Mouse (Mus musculus) heart, adult 2 months (tissue): ENCODE measurements around the gene Htr2a. TPM values are rescaled to one million over a fixed set of nuclear protein-coding genes. Genes with fewer than 3 reads are reported as not detected.

Experiments
- DNase-seq, 2 experiments: peaks; one replicate each; pipeline ENCODE4 v3.0.0; 2021
- H3K27ac ChIP-seq: fragments of 200-600 bp; 2 replicates; pipeline ENCODE4 v1.8.1; 2022
- H3K27me3 ChIP-seq: fragments of 200-500 bp; 2 replicates; pipeline ENCODE4 v1.6.1; 2012; ENCODE audit warnings: mild to moderate bottlenecking, low read length, inconsistent platforms, mixed read lengths; ENCODE audit not compliant: control insufficient read depth, insufficient read depth
- H3K36me3 ChIP-seq: fragments of 200-500 bp; 2 replicates; pipeline ENCODE4 v1.6.1; 2012; ENCODE audit warnings: low read length, inconsistent platforms; ENCODE audit not compliant: control insufficient read depth, insufficient read depth
- H3K4me1 ChIP-seq: fragments of 200-500 bp; 2 replicates; pipeline ENCODE4 v1.6.1; 2011; ENCODE audit warnings: low read length; ENCODE audit not compliant: control insufficient read depth, insufficient read depth
- H3K4me3 ChIP-seq: fragments of 200-600 bp; 2 replicates; pipeline ENCODE4 v1.8.1; 2022
- H3K79me2 ChIP-seq: fragments of 200-500 bp; replicated peaks from 2 replicates; pipeline ENCODE4 v1.6.1; 2012; ENCODE audit warnings: mild to moderate bottlenecking, inconsistent platforms, low read length, moderate library complexity, mixed read lengths; ENCODE audit not compliant: control insufficient read depth, insufficient read depth
- H3K9ac ChIP-seq: fragments of 200-500 bp; 2 replicates; pipeline ENCODE4 v1.6.1; 2012; ENCODE audit warnings: low read depth, mild to moderate bottlenecking, control low read depth, inconsistent platforms, low read length, mixed read lengths
- CTCF ChIP-seq: fragments of 200-600 bp; IDR thresholded peaks from 2 replicates; pipeline ENCODE4 v1.8.1; 2022; ENCODE audit warnings: antibody characterized with exemption, mild to moderate bottlenecking, moderate library complexity
- EP300 ChIP-seq: fragments of 200-500 bp; IDR thresholded peaks from 2 replicates; pipeline ENCODE4 v1.6.1; 2011; ENCODE audit warnings: low read depth, low read length, control low read depth; ENCODE audit not compliant: insufficient read depth
- POLR2A ChIP-seq: fragments of 200-500 bp; IDR thresholded peaks from 2 replicates; pipeline ENCODE4 v1.6.1; 2011; ENCODE audit warnings: mild to moderate bottlenecking, low read depth, low read length, control low read depth; ENCODE audit not compliant: insufficient read depth
- WGBS: fragments of 180-500 bp; shearing (Covaris S2); methylation state at CpG from one replicate; pipeline ENCODE4 v1.1.7; 2018; 5-methylcytosine and 5-hydroxymethylcytosine counted together
- intact Hi-C: fragments of 180-260 bp; cut with DNase I; formaldehyde crosslinking; loops from one replicate; pipeline ENCODE4 v1.15.1; 2025
- polyA plus RNA-seq: library from polyadenylated mRNA; depleted of rRNA; stranded (reverse); fragments of >200 nt; gene quantifications from 2 replicates; pipeline ENCODE4 v1.2.3, GENCODE M21; 2012
- total RNA-seq, 2 experiments: library from RNA; stranded (reverse); gene quantifications; 2 replicates each; pipeline ENCODE4 v1.2.3; 2021

Gene Htr2a
- total and polyA plus RNA-seq, 3 experiments: 0.33 to 0.77 (median 0.73) TPM

DNA sequence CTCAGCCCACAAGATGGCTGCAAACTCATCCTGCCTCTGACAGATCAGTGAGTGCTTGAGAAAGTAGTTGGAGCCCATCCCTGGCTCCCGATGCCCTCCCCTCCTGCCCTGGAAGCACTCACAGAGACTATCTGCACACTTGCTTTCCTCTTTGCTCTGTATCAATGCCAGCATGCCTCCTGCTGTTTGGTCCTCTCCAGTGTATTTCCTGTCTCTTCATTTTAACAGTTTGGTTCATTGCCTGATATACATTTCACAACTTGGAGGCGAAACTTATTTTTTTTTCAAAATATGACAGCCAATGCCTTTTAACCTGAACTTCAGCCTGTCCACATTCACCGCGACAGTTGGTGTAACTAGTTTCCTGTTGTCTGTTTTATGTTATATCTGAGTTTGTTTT, 11.0 kb downstream of the Htr2a start:
- 23% methylated on average over 4 of the region's 4 CpGs for WGBS
- TF ChIP-seq CTCF (no peak), POLR2A (no peak), EP300 (no peak)
- peaks cover 3% of the 10 kb centered on the region for H3K4me1 ChIP-seq
- no peak overlapping the region for H3K4me3 ChIP-seq
- no peak overlapping the region for H3K27ac ChIP-seq
- H3K9ac ChIP-seq: no peak overlapping the region
- 0 out of 2 replicates have a peak, but pooled peaks cover 1% of the 10 kb centered on the region for H3K79me2 ChIP-seq
- H3K27me3 ChIP-seq: no peaks in the 10 kb centered on the region
- no peak for DNase-seq
- intact Hi-C loops: no loop called here
- H3K36me3 ChIP-seq: no peaks in the 10 kb centered on the region; the same call in 1 of the 2 replicates

DNA sequence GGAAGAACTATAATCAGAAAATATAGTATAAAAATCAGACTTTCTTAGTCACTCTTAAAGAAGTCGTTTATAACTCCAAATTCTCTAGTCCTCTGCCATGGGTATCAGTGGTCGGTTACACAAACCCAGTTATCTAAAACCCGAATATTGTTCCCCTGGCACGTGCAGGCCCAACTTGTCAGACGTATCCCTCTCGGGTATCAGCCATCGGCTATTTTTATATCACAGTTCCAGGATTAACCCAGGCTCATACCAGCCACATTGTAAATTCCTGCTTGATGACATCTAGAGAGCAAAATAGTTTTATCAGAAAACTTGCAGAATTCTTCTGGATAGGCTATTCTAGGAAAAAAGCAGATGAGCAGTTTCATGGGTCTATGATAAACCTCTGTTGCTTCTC, 16.6 kb downstream of the Htr2a start:
- H3K27me3 ChIP-seq: no peaks in the 10 kb centered on the region
- peak in 1 of 2 experiments; percentile 46 for DNase-seq
- peak; percentile 59; the same call in 1 of the 2 replicates for TF ChIP-seq EP300
- TF ChIP-seq POLR2A: no peak
- no peak overlapping the region for H3K9ac ChIP-seq
- no peak overlapping the region for H3K4me3 ChIP-seq
- H3K79me2 ChIP-seq: 0 out of 2 replicates have a peak, but pooled peaks cover 1% of the 10 kb centered on the region
- peak overlapping the region; percentile 77 for H3K27ac ChIP-seq
- H3K36me3 ChIP-seq: no peaks in the 10 kb centered on the region; the same call in 1 of the 2 replicates
- no peaks in the 10 kb centered on the region; the same call in none of the 2 replicates for H3K4me1 ChIP-seq
- WGBS: 27% methylated on average over 7 of the region's 7 CpGs
- intact Hi-C loops: no loop called here

DNA sequence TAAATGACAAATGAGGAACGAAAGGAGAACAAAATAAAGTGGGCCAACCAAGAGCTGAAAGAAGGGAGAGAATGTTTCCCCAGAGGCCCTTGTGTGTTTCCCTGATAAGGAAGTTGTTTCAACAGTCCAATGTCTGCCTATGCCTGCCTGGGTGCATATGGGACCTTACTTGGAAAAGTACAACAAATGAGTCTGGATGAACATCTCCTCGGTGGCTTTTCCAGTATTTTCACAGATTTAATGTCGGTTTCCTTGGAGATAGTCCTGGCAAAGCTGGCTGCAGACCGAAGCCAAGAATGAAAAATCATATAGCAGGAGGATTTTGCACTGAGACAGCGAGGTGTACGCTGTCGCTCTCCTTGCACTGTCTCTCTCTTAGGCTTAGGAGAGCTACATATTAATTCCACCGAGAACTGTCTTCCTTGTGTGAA, 18.8 kb downstream of the Htr2a start:
- no peaks in the 10 kb centered on the region; the same call in none of the 2 replicates for H3K4me1 ChIP-seq
- TF ChIP-seq CTCF (no peak), EP300 (no peak), POLR2A (no peak)
- no peak overlapping the region for H3K27ac ChIP-seq
- no peak overlapping the region for H3K9ac ChIP-seq
- intact Hi-C loops: no loop called here
- H3K36me3 ChIP-seq: no peaks in the 10 kb centered on the region; the same call in 1 of the 2 replicates
- H3K4me3 ChIP-seq: no peak overlapping the region
- 55% methylated on average over 8 of the region's 8 CpGs for WGBS
- H3K27me3 ChIP-seq: no peaks in the 10 kb centered on the region
- DNase-seq: no peak
- no peaks in the 10 kb centered on the region for H3K79me2 ChIP-seq

DNA sequence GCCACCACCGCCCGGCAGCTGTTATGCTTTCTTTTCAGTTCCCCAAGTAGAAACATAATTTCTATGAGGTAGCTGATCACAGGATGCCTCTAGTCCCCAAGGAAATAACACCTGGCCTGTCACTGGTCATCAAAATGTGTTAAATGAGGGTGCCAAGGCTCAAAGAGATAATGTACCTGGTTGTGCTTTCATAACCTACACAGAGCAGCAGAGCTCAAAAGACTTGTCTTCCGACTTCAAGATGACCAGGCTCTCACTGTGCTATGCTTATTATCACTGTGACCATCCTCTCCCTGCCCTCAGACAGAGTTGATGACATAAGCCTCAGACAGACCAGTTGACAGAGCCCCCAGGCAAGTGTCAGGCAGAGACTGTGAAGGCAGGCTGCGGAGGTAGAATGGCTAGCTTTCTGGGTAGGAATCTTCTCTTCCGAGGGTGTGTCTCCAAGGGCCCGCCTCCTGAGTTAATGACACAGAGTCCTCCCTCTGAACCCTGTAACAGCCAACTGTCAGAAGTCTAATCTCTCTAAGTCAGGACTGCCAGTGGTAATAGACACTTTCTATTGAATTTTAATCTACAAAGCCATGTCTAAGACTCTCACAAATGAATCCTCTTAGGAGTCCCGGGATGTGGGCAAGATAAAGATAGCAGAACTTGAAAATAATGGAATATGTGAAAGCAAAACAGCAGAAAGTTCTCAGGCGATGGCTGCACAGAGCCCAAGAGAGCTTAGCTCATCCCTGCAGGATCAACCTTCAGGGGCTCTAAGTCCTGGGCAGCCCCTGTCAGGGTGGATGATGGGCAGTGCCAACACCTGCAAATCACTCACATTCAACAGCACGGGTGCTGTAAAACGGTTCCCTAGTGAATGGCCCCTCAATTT, 31.7 kb downstream of the Htr2a start:
- Histone ChIP-seq H3K4me1 (no peaks in the 10 kb centered on the region), H3K27ac (no peak overlapping the region), H3K36me3 (no peaks in the 10 kb centered on the region), H3K4me3 (no peak overlapping the region), H3K9ac (no peak overlapping the region), H3K27me3 (no peaks in the 10 kb centered on the region), H3K79me2 (no peaks in the 10 kb centered on the region)
- 76% methylated on average over 10 of the region's 10 CpGs for WGBS
- no peak for DNase-seq
- intact Hi-C loops: loop anchor here (2.0 kb wide), 1 partner anchor 34 kb away; no protein-coding TSS in a partner anchor
- TF ChIP-seq POLR2A (no peak), CTCF (no peak), EP300 (no peak)

DNA sequence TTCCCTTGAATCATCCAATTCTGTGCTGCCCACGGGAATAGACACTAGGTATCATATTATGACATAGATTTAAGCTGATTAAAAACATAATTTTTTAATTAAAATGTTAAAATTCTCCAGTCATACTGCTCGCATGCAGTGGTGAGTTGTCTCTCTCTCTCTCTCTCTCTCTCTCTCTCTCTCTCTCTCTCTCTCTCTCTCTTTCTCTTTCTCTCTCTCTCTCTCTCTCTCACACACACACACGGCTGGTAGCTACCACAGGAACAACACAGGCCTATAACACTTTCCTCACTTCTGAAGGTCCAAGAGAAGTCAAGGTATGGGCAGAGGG, 32.3 kb downstream of the Htr2a start:
- H3K36me3 ChIP-seq: no peaks in the 10 kb centered on the region
- no peak overlapping the region for H3K9ac ChIP-seq
- no peak overlapping the region for H3K27ac ChIP-seq
- H3K79me2 ChIP-seq: no peaks in the 10 kb centered on the region
- intact Hi-C loops: loop anchor here (2.0 kb wide), 1 partner anchor 34 kb away; no protein-coding TSS in a partner anchor
- 82% methylated on average over 3 of the region's 3 CpGs for WGBS
- H3K27me3 ChIP-seq: no peaks in the 10 kb centered on the region
- DNase-seq: no peak
- TF ChIP-seq CTCF (no peak), EP300 (no peak)
- H3K4me1 ChIP-seq: no peaks in the 10 kb centered on the region
- H3K4me3 ChIP-seq: no peak overlapping the region

DNA sequence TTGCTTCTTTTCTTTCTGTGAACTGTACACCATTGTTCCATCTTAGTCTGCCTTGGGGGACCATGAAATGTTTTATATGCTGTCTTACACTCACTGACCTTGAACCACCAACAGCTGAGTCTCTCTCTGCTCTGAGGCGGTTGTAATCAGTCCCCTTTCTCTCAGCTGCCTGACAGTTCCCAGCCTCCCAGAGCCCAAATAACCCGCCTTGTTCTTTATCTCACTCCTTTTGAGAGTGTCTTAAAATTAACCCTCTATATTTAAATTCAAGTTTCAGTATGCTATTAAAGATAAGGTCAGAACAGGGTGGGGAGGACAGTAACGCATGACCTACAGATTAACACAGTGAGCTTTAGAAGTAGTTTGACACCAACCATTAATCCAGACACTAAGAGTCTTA, 32.9 kb downstream of the Htr2a start:
- Histone ChIP-seq H3K36me3 (no peaks in the 10 kb centered on the region), H3K9ac (no peak overlapping the region), H3K27me3 (no peaks in the 10 kb centered on the region), H3K4me3 (no peak overlapping the region), H3K27ac (no peak overlapping the region), H3K79me2 (no peaks in the 10 kb centered on the region), H3K4me1 (no peaks in the 10 kb centered on the region)
- TF ChIP-seq CTCF (no peak), EP300 (no peak), POLR2A (no peak)
- DNase-seq: no peak
- intact Hi-C loops: loop anchor here (2.0 kb wide), 1 partner anchor 33 kb away; no protein-coding TSS in a partner anchor
- WGBS: 56% methylated on average over 3 of the region's 3 CpGs
